Mouse (Mus musculus) lung, embryonic 15.5 days (tissue): ENCODE results near the gene Syngr1. TPM values are rescaled to one million over a fixed set of nuclear protein-coding genes. Genes with fewer than 3 reads are reported as not detected.

Experiments used
- microRNA-seq: library from miRNA; unstranded; fragments of <30 nt; microRNA quantifications from one replicate; pipeline ENCODE4, GENCODE M21; 2016
- polyA plus RNA-seq: library from polyadenylated mRNA; unstranded; fragments of >200 nt; fragmentation: Nextera tagmentation; extraction: Ambion mirVana; gene quantifications from 2 replicates; pipeline ENCODE4 v1.2.1, GENCODE M21; 2015

Syngr1 gene
- polyA plus RNA-seq, 1 experiment from 2014 or later = 20.6 TPM

Small RNA genes within 50 kb of the gene (microRNA-seq; reads per million reads assigned to microRNA genes)
- gene Snord43 = 30.2 reads per million, percentile 39 among the genes with 10 or more reads in this experiment

Other genes with a start within 250 kb of the Syngr1 start
- 30.0 and 38.5 TPM in 2 replicates for gene Apobec3, start 199.7 kb upstream of the Syngr1 start, polyA plus RNA-seq
- 2.4 and 2.8 TPM in 2 replicates for gene Cbx7, start 120.2 kb upstream of the Syngr1 start, polyA plus RNA-seq
- gene Pdgfb, start 76.4 kb upstream of the Syngr1 start, polyA plus RNA-seq = 8.4 TPM in 2 replicates
- gene Rpl3, start 534 bp downstream of the Syngr1 start, polyA plus RNA-seq = 1,053 and 1,095 TPM in 2 replicates
- gene Tab1, start 41.8 kb downstream of the Syngr1 start, polyA plus RNA-seq = 33.0 and 34.6 TPM in 2 replicates
- 4.9 and 5.2 TPM in 2 replicates for gene Mgat3, start 82.4 kb downstream of the Syngr1 start, polyA plus RNA-seq
- 28.4 and 28.9 TPM in 2 replicates for gene Mief1, start 142.7 kb downstream of the Syngr1 start, polyA plus RNA-seq
- not detected in 2 replicates for gene AC140267.1, start 144.5 kb downstream of the Syngr1 start, polyA plus RNA-seq
- 121 and 124 TPM in 2 replicates for gene Atf4, start 163.8 kb downstream of the Syngr1 start, polyA plus RNA-seq
- 47.1 and 51.8 TPM in 2 replicates for gene Rps19bp1, start 173.0 kb downstream of the Syngr1 start, polyA plus RNA-seq
- not detected in 2 replicates for gene Cacna1i, start 195.9 kb downstream of the Syngr1 start, polyA plus RNA-seq